Mouse (Mus musculus): ENCODE results near the gene Rpl26. TPM values are rescaled to one million over a fixed set of nuclear protein-coding genes. Genes with fewer than 3 reads are reported as not detected.

Rpl26 gene
- polyA plus RNA-seq (2014; fragmentation: Nextera tagmentation; extraction: Ambion mirVana): 594 and 606 TPM in 2 replicates

DNA sequence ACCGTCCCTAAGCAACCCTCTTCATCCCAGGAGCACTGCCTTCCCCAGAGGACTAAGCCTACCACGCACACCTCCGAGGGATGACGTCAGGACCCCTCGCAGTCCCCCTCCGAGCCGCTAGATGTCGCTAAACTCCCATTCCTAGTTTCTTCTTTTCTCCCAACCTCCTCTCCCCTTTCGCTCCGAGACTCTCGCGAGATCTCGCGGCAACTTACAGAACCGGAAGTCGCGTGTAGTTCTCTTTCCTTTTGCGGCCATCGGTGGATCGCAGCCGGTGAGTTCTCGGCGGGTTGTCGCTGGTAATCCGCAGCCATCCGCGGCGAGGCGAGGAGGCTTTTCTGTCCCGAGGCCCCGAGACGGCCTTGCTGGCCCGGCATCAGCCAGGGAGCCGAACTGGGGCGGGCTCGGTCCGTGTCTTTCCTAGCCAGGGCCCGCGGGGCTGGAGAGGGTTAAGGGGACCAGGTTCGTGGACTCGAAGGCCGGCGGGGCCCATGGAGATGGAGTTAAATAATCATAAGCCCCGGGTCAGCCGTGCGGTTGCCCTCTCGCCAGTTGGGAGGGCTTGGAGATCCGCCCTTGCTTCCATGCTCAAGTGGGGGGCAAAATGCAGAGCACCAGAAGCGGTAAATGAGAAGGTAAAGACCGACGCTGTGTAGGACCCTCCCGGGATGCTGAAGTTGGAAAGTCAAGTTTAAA lies at the start of gene Rpl26:
Gene Rpl26 (plus strand): TSS at position 233 of the 696 bp plus-strand sequence.
- Histone ChIP-seq H3K36me3 (ENCODE audit: control insufficient read depth, insufficient read depth, low read length) (peaks cover 36% of the 10 kb centered on the region), H3K4me3 (ENCODE audit: low read depth, low read length) (peak within 1 kb of the TSS; percentile 72), H3K27me3 (ENCODE audit: control insufficient read depth, insufficient read depth, low read length) (no peaks in the 10 kb centered on the region), H3K9me3 (ENCODE audit: control insufficient read depth, low read length) (no peaks in the 10 kb centered on the region), H3K4me2 (ENCODE audit: low read depth, low read length) (peak within 1 kb of the TSS; percentile 63), H3K9ac (replicated peaks; ENCODE audit: low read depth, low read length) (peak within 1 kb of the TSS; percentile 76), H3K27ac (ENCODE audit: low read depth, low read length) (peak within 1 kb of the TSS; percentile 83), H3K4me1 (ENCODE audit: control insufficient read depth, insufficient read depth, low read length) (peaks cover 7% of the 10 kb centered on the region)
- under 1% methylated on average over 52 of the region's 52 CpGs for WGBS
- peak; percentile 90 for ATAC-seq (ENCODE audit: low read depth)

DNA sequence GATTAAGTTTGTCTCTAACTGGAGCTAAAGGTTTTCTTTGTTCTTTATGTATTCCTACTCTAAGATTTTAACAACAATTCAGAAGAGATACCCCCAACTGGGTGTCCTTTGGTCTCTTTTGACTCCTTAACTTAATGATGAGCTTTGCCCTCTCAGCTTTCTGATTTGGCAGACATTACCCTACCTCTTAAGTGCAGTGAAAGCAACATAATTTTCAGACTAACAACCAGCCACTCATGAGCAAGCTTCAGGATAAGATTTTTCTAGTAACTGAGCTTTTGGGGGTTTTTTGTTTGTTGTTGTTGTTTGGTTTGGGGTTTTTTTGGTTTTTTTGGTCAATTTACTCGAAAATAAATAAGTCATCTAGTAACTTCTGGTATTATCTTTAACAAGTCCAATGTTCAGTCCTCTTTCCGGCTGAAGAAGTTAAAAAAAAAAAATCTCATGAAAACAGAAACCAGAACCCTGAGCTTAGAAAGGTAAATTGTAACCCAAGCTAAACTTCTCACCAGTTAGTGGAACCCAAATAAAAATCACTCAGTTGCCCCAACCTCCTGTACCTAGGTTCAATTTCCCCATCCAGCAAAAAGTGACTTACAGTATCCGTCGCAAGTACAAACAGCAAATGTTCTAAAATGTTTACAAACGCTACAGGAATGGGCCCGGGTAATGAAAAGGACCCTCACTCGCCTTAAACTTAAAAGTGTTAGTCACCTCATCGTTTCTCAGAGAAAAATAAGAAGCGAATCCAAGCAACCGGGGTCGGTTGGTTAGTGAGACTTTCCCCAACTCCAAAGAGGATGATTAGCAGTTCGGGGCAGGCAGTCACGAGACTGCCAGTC lies 49.5 kb upstream of the Rpl26 start:
- Histone ChIP-seq H3K9ac (replicated peaks; ENCODE audit: low read depth, low read length) (peak overlapping the region; percentile 84), H3K27me3 (ENCODE audit: control insufficient read depth, insufficient read depth, low read length) (no peaks in the 10 kb centered on the region), H3K4me3 (ENCODE audit: low read depth, low read length) (peak overlapping the region; percentile 85), H3K4me1 (ENCODE audit: control insufficient read depth, insufficient read depth, low read length) (peaks cover 19% of the 10 kb centered on the region), H3K9me3 (ENCODE audit: control insufficient read depth, low read length) (no peaks in the 10 kb centered on the region), H3K36me3 (ENCODE audit: control insufficient read depth, insufficient read depth, low read length) (no peaks in the 10 kb centered on the region), H3K4me2 (ENCODE audit: low read depth, low read length) (peak overlapping the region; percentile 76), H3K27ac (ENCODE audit: low read depth, low read length) (peak overlapping the region; percentile 92)
- ATAC-seq (ENCODE audit: low read depth): no peak
- 3% methylated on average over 13 of the region's 13 CpGs for WGBS

DNA sequence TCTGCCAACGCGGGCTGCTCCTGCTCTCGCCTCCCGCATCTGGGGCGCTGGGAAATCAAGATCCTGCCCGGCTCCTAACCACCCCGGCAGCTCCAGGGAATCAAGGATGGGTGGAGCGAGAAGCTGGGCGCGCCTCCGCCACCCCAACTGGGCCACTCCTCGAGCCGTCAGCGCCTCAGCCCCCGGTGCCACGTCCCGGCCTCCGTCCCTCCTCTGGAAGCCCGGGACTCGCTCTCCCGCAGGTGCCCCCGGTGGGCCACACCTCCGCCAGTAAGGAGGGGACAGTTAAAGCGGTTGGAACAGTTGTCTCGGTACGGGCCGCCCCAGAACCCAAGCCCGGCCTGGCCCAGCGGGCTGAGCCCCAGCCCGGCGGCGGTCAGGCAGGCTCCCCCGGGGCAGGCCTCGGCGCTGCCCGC lies 48.9 kb upstream of the Rpl26 start:
- Histone ChIP-seq H3K4me1 (ENCODE audit: control insufficient read depth, insufficient read depth, low read length) (peaks cover 19% of the 10 kb centered on the region), H3K27me3 (ENCODE audit: control insufficient read depth, insufficient read depth, low read length) (no peaks in the 10 kb centered on the region), H3K4me2 (ENCODE audit: low read depth, low read length) (peak overlapping the region; percentile 76), H3K9ac (replicated peaks; ENCODE audit: low read depth, low read length) (peak overlapping the region; percentile 84), H3K36me3 (ENCODE audit: control insufficient read depth, insufficient read depth, low read length) (no peaks in the 10 kb centered on the region), H3K9me3 (ENCODE audit: control insufficient read depth, low read length) (no peaks in the 10 kb centered on the region), H3K27ac (ENCODE audit: low read depth, low read length) (peak overlapping the region; percentile 92), H3K4me3 (ENCODE audit: low read depth, low read length) (peak overlapping the region; percentile 85)
- under 1% methylated on average over 36 of the region's 36 CpGs for WGBS
- no peak; the same call in 1 of the 2 replicates for ATAC-seq (ENCODE audit: low read depth)

DNA sequence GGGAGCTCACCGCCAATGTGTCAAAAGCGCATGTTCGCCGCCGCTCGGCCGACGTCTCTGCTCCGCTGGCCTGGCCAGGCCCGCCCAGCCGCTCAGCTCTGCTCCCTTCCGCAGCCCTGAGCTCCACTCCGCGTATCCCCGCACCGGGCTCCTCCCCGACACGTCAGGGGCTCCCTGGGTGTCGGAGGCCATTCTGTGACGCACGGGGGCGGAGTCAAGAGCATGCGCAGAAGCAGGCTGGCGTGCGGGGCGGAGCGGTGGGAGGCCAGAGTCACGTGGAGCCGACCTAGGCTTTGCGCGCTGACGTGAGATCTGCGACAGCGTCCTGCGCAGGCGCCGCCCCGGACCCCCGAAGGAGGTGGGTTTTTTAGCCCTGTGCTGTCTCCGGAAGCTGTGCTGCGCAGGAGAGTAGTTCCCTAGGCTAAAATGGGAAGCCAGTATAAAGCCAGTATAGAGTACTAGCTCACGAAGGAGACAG lies 48.4 kb upstream of the Rpl26 start:
- Histone ChIP-seq H3K4me2 (ENCODE audit: low read depth, low read length) (peak overlapping the region; percentile 76), H3K36me3 (ENCODE audit: control insufficient read depth, insufficient read depth, low read length) (no peaks in the 10 kb centered on the region), H3K9ac (replicated peaks; ENCODE audit: low read depth, low read length) (peak overlapping the region; percentile 84), H3K4me1 (ENCODE audit: control insufficient read depth, insufficient read depth, low read length) (peaks cover 19% of the 10 kb centered on the region), H3K27ac (ENCODE audit: low read depth, low read length) (peak overlapping the region; percentile 92), H3K4me3 (ENCODE audit: low read depth, low read length) (peak overlapping the region; percentile 85), H3K9me3 (ENCODE audit: control insufficient read depth, low read length) (no peaks in the 10 kb centered on the region), H3K27me3 (ENCODE audit: control insufficient read depth, insufficient read depth, low read length) (no peaks in the 10 kb centered on the region)
- ATAC-seq (ENCODE audit: low read depth): peak; percentile 99
- under 1% methylated on average over 42 of the region's 42 CpGs for WGBS

GRCm38 (mm10) chr11:68853611-68854401 lies 47.6 kb upstream of the Rpl26 start:
- peak overlapping the region; percentile 43 for H3K9ac ChIP-seq (replicated peaks; ENCODE audit: low read depth, low read length)
- peak overlapping the region; percentile 52 for H3K4me2 ChIP-seq (ENCODE audit: low read depth, low read length)
- 47% methylated on average over 14 of the region's 14 CpGs for WGBS
- peak overlapping the region; percentile 4; the same call in 1 of the 2 replicates for H3K27ac ChIP-seq (ENCODE audit: low read depth, low read length)
- peak overlapping the region; percentile 85 for H3K4me3 ChIP-seq (ENCODE audit: low read depth, low read length)
- H3K36me3 ChIP-seq (ENCODE audit: control insufficient read depth, insufficient read depth, low read length): no peaks in the 10 kb centered on the region
- H3K4me1 ChIP-seq (ENCODE audit: control insufficient read depth, insufficient read depth, low read length): peaks cover 19% of the 10 kb centered on the region
- ATAC-seq (ENCODE audit: low read depth): no peak
- H3K27me3 ChIP-seq (ENCODE audit: control insufficient read depth, insufficient read depth, low read length): no peaks in the 10 kb centered on the region
- no peaks in the 10 kb centered on the region for H3K9me3 ChIP-seq (ENCODE audit: control insufficient read depth, low read length)

DNA sequence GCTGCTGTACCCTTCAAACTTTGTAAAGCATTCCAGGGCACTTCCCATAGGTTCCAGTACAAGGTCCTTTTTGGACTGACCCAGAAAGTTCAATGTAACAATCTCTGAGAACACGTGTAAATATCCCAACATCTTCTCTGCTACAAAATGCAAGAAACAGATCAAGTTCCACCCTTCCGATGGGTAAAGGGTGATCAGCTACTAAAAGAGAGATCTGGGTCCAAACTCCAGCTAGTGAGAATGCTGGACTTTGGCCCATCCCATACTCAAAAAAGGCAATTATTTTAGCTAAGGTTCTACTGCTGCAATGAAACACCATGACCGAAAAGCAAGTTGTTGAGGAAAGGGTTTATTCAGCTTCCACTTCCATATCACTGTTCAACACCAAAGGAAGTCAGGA lies 46.8 kb upstream of the Rpl26 start:
- ATAC-seq (ENCODE audit: low read depth): no peak
- Histone ChIP-seq H3K4me1 (ENCODE audit: control insufficient read depth, insufficient read depth, low read length) (peaks cover 19% of the 10 kb centered on the region), H3K9ac (replicated peaks; ENCODE audit: low read depth, low read length) (no peak overlapping the region), H3K27me3 (ENCODE audit: control insufficient read depth, insufficient read depth, low read length) (no peaks in the 10 kb centered on the region), H3K27ac (ENCODE audit: low read depth, low read length) (no peak overlapping the region), H3K36me3 (ENCODE audit: control insufficient read depth, insufficient read depth, low read length) (no peaks in the 10 kb centered on the region), H3K9me3 (ENCODE audit: control insufficient read depth, low read length) (no peaks in the 10 kb centered on the region), H3K4me3 (ENCODE audit: low read depth, low read length) (no peak overlapping the region), H3K4me2 (ENCODE audit: low read depth, low read length) (no peak overlapping the region)
- WGBS: 92% methylated on average over 3 of the region's 3 CpGs

DNA sequence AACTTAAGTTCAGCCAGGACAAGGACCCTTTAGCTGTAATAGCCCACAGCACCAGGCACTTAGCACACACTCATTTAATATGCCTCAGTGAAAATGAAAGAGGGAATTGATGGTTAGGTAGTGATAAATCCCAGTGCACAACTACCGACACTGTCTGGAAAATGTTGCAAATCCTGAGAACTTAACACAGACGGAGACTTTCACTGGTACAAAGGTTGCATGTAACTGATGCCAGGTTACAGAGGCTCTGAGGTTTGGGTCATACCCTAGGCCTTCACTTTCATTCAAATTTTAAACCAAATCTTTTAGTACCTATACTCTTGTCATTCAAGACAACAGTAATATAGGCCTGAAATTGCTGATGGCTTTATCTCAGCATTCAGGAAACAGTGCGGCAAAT lies 44.1 kb upstream of the Rpl26 start:
- no peaks in the 10 kb centered on the region for H3K9me3 ChIP-seq (ENCODE audit: control insufficient read depth, low read length)
- H3K4me1 ChIP-seq (ENCODE audit: control insufficient read depth, insufficient read depth, low read length): peaks cover 6% of the 10 kb centered on the region; the same call in 1 of the 2 replicates
- no peak overlapping the region for H3K9ac ChIP-seq (replicated peaks; ENCODE audit: low read depth, low read length)
- WGBS: 89% methylated on average over 3 of the region's 3 CpGs
- no peak for ATAC-seq (ENCODE audit: low read depth)
- H3K27ac ChIP-seq (ENCODE audit: low read depth, low read length): no peak overlapping the region
- no peak overlapping the region for H3K4me2 ChIP-seq (ENCODE audit: low read depth, low read length)
- no peaks in the 10 kb centered on the region for H3K36me3 ChIP-seq (ENCODE audit: control insufficient read depth, insufficient read depth, low read length)
- no peak overlapping the region for H3K4me3 ChIP-seq (ENCODE audit: low read depth, low read length)
- no peaks in the 10 kb centered on the region for H3K27me3 ChIP-seq (ENCODE audit: control insufficient read depth, insufficient read depth, low read length)

GRCm38 (mm10) chr11:68859943-68860593 lies 41.3 kb upstream of the Rpl26 start:
- Histone ChIP-seq H3K4me3 (ENCODE audit: low read depth, low read length) (no peak overlapping the region), H3K4me1 (ENCODE audit: control insufficient read depth, insufficient read depth, low read length) (no peaks in the 10 kb centered on the region), H3K9ac (replicated peaks; ENCODE audit: low read depth, low read length) (no peak overlapping the region), H3K9me3 (ENCODE audit: control insufficient read depth, low read length) (no peaks in the 10 kb centered on the region), H3K36me3 (ENCODE audit: control insufficient read depth, insufficient read depth, low read length) (no peaks in the 10 kb centered on the region), H3K27ac (ENCODE audit: low read depth, low read length) (no peak overlapping the region), H3K4me2 (ENCODE audit: low read depth, low read length) (no peak overlapping the region), H3K27me3 (ENCODE audit: control insufficient read depth, insufficient read depth, low read length) (no peaks in the 10 kb centered on the region)
- WGBS: 83% methylated on average over 8 of the region's 8 CpGs
- no peak for ATAC-seq (ENCODE audit: low read depth)
